Mouse (Mus musculus) heart, embryonic 11.5 days (tissue): ENCODE results near the gene 3110009E18Rik. TPM values are rescaled to one million over a fixed set of nuclear protein-coding genes. Genes with fewer than 3 reads are reported as not detected.
"Not testable (repeated sequence)": the region's sequence is repeated elsewhere in the genome, so short reads cannot be mapped to it uniquely, and the experiment has no call there.

Source experiments
- ATAC-seq: fragments of 200-750 bp; cut with Nextera tagmentation; replicated peaks from 2 replicates; pipeline ENCODE4 v1.8.0; 2017; ENCODE audit warnings: moderate library complexity; ENCODE audit not compliant: insufficient number of reproducible peaks, low FRiP score, low TSS enrichment
- H3K27ac ChIP-seq: fragments of 300-500 bp; sonication (generic); 2 replicates; pipeline ENCODE4 v1.5.1; 2014; ENCODE audit warnings: mild to moderate bottlenecking, low read depth, low read length
- H3K27me3 ChIP-seq: fragments of 300-500 bp; sonication (generic); 2 replicates; pipeline ENCODE4 v1.6.1; 2014; ENCODE audit warnings: mild to moderate bottlenecking, low read length, mixed read lengths; ENCODE audit not compliant: control insufficient read depth, insufficient read depth
- H3K36me3 ChIP-seq: fragments of 300-500 bp; sonication (generic); 2 replicates; pipeline ENCODE4 v1.6.1; 2014; ENCODE audit warnings: mild to moderate bottlenecking, low read length, moderate library complexity, mixed read lengths; ENCODE audit not compliant: control insufficient read depth, insufficient read depth
- H3K4me1 ChIP-seq: fragments of 300-500 bp; sonication (generic); 2 replicates; pipeline ENCODE4 v1.6.1; 2014; ENCODE audit warnings: low read length; ENCODE audit not compliant: control insufficient read depth, insufficient read depth
- H3K4me2 ChIP-seq: fragments of 300-500 bp; sonication (generic); 2 replicates; pipeline ENCODE4 v1.6.1; 2014; ENCODE audit warnings: mild to moderate bottlenecking, moderate library complexity
- H3K4me3 ChIP-seq: fragments of 300-500 bp; sonication (generic); 2 replicates; pipeline ENCODE4 v1.5.1; 2014; ENCODE audit warnings: low read depth, low read length
- H3K9ac ChIP-seq: fragments of 300-500 bp; sonication (generic); 2 replicates; pipeline ENCODE4 v1.6.1; 2014; ENCODE audit warnings: mild to moderate bottlenecking, low read depth, low read length, moderate library complexity
- H3K9me3 ChIP-seq: fragments of 300-500 bp; sonication (generic); replicated peaks from 2 replicates; pipeline ENCODE4 v1.6.1; 2016; ENCODE audit warnings: low read length; ENCODE audit not compliant: control insufficient read depth
- WGBS: fragments of 180-500 bp; shearing (Covaris S2); extraction: QIAGEN DNeasy Blood & Tissue Kit; methylation state at CpG from one replicate; pipeline ENCODE4 v1.1.7; 2014; ENCODE audit not compliant: insufficient replicate concordance; 5-methylcytosine and 5-hydroxymethylcytosine counted together
- polyA plus RNA-seq: library from polyadenylated mRNA; unstranded; fragments of >200 nt; fragmentation: Nextera tagmentation; extraction: Ambion mirVana; gene quantifications from 2 replicates; pipeline ENCODE4 v1.2.1, GENCODE M21; 2014

The 3110009E18Rik gene
- polyA plus RNA-seq, 1 experiment from 2014 or later = 13.1 TPM

DNA sequence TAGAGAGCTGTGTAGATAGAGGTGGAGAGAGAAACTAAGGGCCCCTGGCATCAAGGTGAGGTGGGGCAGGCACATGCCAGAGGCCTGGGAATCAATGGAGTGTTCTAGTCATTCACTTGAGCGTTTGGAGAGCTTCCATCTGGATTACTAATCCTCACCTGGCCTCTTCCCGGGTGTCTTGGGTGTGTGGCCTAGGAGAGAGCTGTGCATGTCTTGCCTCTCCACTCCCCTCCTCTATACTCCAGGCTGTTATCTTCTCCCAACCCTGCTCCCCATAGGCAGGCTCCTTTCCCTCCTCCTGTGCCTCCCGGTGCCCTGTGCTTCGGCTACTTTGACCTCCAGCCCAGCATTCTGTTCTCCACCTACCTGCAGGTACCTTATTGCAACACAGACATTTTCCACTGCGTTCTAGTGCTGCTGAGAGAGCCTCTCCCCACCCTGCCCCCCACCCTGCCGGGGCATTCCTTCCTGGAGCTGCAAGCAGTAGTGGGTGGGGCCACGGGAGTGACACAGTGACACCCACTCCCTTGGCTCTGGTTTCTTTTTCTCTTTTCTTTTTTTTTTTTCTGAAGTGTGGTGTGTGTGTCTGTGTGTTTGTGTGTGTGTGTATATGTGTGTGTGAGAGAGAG, 37.9 kb upstream of the 3110009E18Rik start:
- H3K36me3 ChIP-seq = no peaks in the 10 kb centered on the region
- H3K9me3 ChIP-seq = no peaks in the 10 kb centered on the region
- WGBS = 12% methylated on average over 7 of the region's 7 CpGs
- H3K4me1 ChIP-seq = peaks cover 17% of the 10 kb centered on the region
- peak overlapping the region; percentile 35 for H3K4me2 ChIP-seq
- no peaks in the 10 kb centered on the region for H3K27me3 ChIP-seq
- no peak overlapping the region for H3K27ac ChIP-seq
- ATAC-seq = no peak
- H3K9ac ChIP-seq = peak overlapping the region; percentile 22; the same call in 1 of the 2 replicates
- no peak overlapping the region for H3K4me3 ChIP-seq

GRCm38 (mm10) chr1:120083921-120084517, 37.0 kb upstream of the 3110009E18Rik start:
- no peaks in the 10 kb centered on the region for H3K27me3 ChIP-seq
- no peak overlapping the region for H3K27ac ChIP-seq
- no peak for ATAC-seq
- H3K36me3 ChIP-seq = no peaks in the 10 kb centered on the region
- no peak overlapping the region for H3K4me2 ChIP-seq
- 29% methylated on average over 5 of the region's 5 CpGs for WGBS
- H3K4me1 ChIP-seq = peaks cover 17% of the 10 kb centered on the region
- no peak overlapping the region for H3K4me3 ChIP-seq
- H3K9ac ChIP-seq = no peak overlapping the region
- no peaks in the 10 kb centered on the region for H3K9me3 ChIP-seq

DNA sequence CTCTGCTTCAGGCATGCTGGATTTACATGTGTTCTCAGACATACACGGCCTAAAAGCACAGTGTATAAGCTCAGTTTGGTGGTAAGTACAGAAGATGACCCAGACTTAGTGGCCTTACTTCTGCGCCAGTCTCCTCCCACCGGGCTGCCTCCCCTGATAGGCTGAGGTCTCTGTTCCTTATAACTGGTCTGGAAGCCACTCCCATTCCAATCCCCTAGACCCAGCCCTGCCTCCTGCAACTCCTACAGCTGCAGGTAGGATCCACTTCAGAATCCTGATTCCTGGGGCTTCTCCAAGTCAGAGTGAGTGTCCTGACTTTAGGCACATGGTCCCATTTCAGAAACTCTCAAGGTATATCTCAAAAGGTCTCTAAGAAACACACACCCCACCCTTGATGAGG, 35.3 kb upstream of the 3110009E18Rik start:
- no peak overlapping the region for H3K4me2 ChIP-seq
- H3K27me3 ChIP-seq = no peaks in the 10 kb centered on the region
- no peak overlapping the region for H3K27ac ChIP-seq
- no peaks in the 10 kb centered on the region for H3K9me3 ChIP-seq
- H3K4me3 ChIP-seq = no peak overlapping the region
- WGBS = 69% methylated on average over 3 of the region's 3 CpGs
- H3K4me1 ChIP-seq = peaks cover 17% of the 10 kb centered on the region
- ATAC-seq = no peak
- H3K36me3 ChIP-seq = no peaks in the 10 kb centered on the region
- no peak overlapping the region for H3K9ac ChIP-seq

DNA sequence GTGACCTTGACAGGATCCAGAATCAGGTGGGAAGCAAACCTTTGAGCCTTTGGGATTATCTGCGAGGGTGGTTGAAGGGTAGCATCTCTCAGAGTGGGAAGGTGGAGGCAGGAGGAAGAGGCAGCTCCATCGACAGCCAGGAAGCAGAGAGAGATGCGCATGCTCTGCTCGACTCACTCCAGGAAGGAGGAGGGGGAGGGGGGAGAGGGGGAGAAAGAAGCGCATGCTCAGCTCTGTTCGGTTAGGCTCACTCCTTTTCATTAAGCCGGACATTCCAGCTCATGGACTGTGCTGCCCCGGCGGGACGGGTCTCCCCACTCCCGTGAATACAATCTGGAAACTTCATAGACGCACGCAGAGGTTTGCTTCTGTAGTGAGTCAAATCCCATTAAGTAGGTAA, 34.3 kb upstream of the 3110009E18Rik start:
- Histone ChIP-seq H3K9ac (no peak overlapping the region), H3K27ac (no peak overlapping the region), H3K36me3 (no peaks in the 10 kb centered on the region), H3K4me3 (no peak overlapping the region), H3K4me1 (peaks cover 17% of the 10 kb centered on the region), H3K27me3 (no peaks in the 10 kb centered on the region), H3K9me3 (no peaks in the 10 kb centered on the region), H3K4me2 (no peak overlapping the region)
- 69% methylated on average over 13 of the region's 13 CpGs for WGBS
- ATAC-seq = no peak

GRCm38 (mm10) chr1:120089180-120089579, 31.8 kb upstream of the 3110009E18Rik start:
- 32% methylated on average over 4 of the region's 5 CpGs for WGBS
- H3K9ac ChIP-seq = no peak overlapping the region
- no peaks in the 10 kb centered on the region for H3K9me3 ChIP-seq
- no peaks in the 10 kb centered on the region for H3K27me3 ChIP-seq
- H3K36me3 ChIP-seq = no peaks in the 10 kb centered on the region
- peaks cover 1% of the 10 kb centered on the region; the same call in 1 of the 2 replicates for H3K4me1 ChIP-seq
- H3K4me2 ChIP-seq = no peak overlapping the region
- ATAC-seq = no peak
- no peak overlapping the region for H3K4me3 ChIP-seq
- H3K27ac ChIP-seq = no peak overlapping the region

DNA sequence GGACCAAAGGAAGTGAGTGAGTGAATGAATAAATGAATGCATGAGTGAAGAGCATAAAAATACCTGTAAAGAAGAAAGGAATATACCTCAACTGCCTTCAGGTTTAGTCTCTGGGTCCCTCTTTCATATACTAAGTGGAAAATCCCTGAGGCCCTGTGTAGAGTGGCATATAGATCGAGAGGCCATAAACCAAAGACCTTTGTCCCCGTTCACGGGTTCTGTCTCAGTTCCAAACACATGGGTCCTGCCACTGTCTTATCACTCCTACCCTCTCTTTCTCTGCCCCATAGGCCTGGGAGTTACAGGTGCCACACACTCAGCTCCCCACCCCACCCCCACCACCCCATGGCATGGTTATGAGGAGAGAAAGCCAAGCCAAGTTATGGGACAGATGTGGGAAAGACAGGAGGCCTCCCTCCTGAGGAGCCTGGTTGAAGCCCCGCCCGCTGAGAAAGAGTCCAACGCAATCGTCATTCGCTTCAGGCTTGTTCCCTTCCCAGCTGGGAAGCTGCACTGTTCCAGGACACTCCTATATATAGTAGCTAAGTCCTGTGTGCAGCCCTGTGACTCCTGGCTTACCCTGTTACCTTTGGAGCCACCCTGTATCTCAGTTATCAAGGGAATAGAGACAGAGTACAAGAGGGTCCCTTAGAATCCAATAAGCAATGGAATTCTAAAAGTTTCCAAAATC, 30.0 kb upstream of the 3110009E18Rik start:
- H3K9ac ChIP-seq = no peak overlapping the region
- WGBS = 72% methylated on average over 8 of the region's 8 CpGs
- no peaks in the 10 kb centered on the region for H3K27me3 ChIP-seq
- H3K4me2 ChIP-seq = no peak overlapping the region
- no peaks in the 10 kb centered on the region for H3K9me3 ChIP-seq
- no peak overlapping the region for H3K4me3 ChIP-seq
- no peaks in the 10 kb centered on the region; the same call in 1 of the 2 replicates for H3K4me1 ChIP-seq
- no peaks in the 10 kb centered on the region for H3K36me3 ChIP-seq
- H3K27ac ChIP-seq = no peak overlapping the region
- ATAC-seq = no peak

DNA sequence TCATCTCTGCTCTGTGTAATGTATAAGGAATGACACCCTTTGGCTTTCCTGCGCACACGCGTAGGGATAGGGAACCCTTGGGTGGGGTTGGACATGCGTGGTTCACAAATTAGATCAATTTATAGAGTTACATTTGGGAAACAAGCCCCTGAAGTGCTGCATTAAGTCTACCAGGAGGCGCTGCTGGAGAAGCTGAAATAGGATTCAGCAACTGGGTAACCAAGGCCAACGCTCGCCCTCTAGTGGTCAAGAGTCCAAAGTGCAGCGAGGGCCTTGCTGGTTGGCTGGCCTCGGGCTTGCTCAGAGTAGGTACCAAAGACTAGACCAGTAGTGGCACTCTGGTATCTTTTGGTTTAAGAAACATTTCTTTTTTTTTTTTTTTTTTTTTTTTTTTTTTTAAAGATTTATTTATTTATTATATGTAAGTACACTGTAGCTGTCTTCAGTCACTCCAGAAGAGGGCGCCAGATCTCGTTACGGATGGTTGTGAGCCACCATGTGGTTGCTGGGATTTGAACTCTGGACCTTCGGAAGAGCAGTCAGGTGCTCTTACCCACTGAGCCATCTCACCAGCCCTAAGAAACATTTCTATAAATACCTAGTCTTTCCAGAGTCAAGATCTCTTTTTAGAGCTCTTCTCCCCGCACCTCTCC, 27.4 kb upstream of the 3110009E18Rik start:
- H3K4me3 ChIP-seq, H3K4me1 ChIP-seq, H3K27ac ChIP-seq, H3K9ac ChIP-seq, H3K27me3 ChIP-seq, H3K36me3 ChIP-seq, H3K4me2 ChIP-seq, H3K9me3 ChIP-seq: not testable (repeated sequence)
- ATAC-seq = 0 out of 2 replicates have a peak, but pooled peaks have one; percentile 31
- WGBS = 57% methylated on average over 11 of the region's 14 CpGs

DNA sequence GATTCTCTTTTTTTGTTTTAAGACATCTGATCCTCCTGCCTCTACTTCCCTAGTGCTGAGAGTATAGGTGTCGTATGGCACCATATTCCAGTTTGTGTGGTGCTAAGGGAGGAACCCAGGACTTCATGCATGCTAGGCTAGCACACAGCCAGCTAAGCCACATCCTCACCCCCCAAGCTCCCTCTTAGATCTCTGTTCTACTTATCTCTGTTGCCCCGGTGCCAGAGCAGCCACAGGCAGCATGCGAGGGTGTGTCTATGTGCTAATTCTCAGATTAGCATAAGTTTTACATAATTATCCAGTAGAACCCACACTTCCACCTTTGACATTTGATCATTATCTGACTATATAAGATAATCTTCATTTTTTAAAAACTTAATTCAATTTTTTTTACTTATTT, 26.1 kb upstream of the 3110009E18Rik start:
- H3K27ac ChIP-seq = no peak overlapping the region
- H3K4me3 ChIP-seq = no peak overlapping the region
- H3K9ac ChIP-seq = no peak overlapping the region
- no peak for ATAC-seq
- no peak overlapping the region for H3K4me2 ChIP-seq
- no peaks in the 10 kb centered on the region for H3K27me3 ChIP-seq
- H3K4me1 ChIP-seq = no peaks in the 10 kb centered on the region; the same call in 1 of the 2 replicates
- no peaks in the 10 kb centered on the region for H3K36me3 ChIP-seq
- H3K9me3 ChIP-seq = no peaks in the 10 kb centered on the region
- 50% methylated on average over 3 of the region's 3 CpGs for whole genome bisulfite sequencing
